Mouse (Mus musculus): ENCODE data around the gene Lin7b. TPM values are rescaled to one million over a fixed set of nuclear protein-coding genes. Genes with fewer than 3 reads are reported as not detected.

The Lin7b gene
- polyA plus RNA-seq, 1 experiment, result 2.7 TPM

GRCm38 (mm10) chr7:45337469-45337868 lies 32.9 kb downstream of the Lin7b start:
- no peak overlapping the region for H3K27ac ChIP-seq (ENCODE audit: insufficient read depth, low read depth, low read length)
- H3K4me1 ChIP-seq (ENCODE audit: control insufficient read depth, insufficient read depth, low read length), result 0 out of 2 replicates have a peak, but pooled peaks cover 3% of the 10 kb centered on the region
- 29% methylated on average over 4 of the region's 4 CpGs for WGBS
- H3K27me3 ChIP-seq (replicated peaks; ENCODE audit: control insufficient read depth, insufficient read depth, low read length), result no peaks in the 10 kb centered on the region
- no peaks in the 10 kb centered on the region for H3K36me3 ChIP-seq (ENCODE audit: control insufficient read depth, insufficient read depth, low read length)
- TF ChIP-seq CTCF (conservative IDR thresholded peaks at IDR 0.05; ENCODE audit: insufficient read depth, insufficient read length, low read depth, low read length) (no peak), POLR2A (IDR thresholded peaks at IDR 0.05; ENCODE audit: low read depth, low read length) (no peak)
- DNase-seq, result no peak
- H3K4me3 ChIP-seq (ENCODE audit: insufficient read depth, low read depth, low read length), result no peak overlapping the region

GRCm38 (mm10) chr7:45336319-45336718 lies 34.1 kb downstream of the Lin7b start:
- 0 out of 2 replicates have a peak, but pooled peaks cover 8% of the 10 kb centered on the region for H3K4me1 ChIP-seq (ENCODE audit: control insufficient read depth, insufficient read depth, low read length)
- no peak overlapping the region for H3K4me3 ChIP-seq (ENCODE audit: insufficient read depth, low read depth, low read length)
- DNase-seq, result no peak
- TF ChIP-seq POLR2A (IDR thresholded peaks at IDR 0.05; ENCODE audit: low read depth, low read length) (no peak), CTCF (conservative IDR thresholded peaks at IDR 0.05; ENCODE audit: insufficient read depth, insufficient read length, low read depth, low read length) (no peak)
- no peaks in the 10 kb centered on the region for H3K36me3 ChIP-seq (ENCODE audit: control insufficient read depth, insufficient read depth, low read length)
- H3K27ac ChIP-seq (ENCODE audit: insufficient read depth, low read depth, low read length), result no peak overlapping the region
- no peaks in the 10 kb centered on the region for H3K27me3 ChIP-seq (replicated peaks; ENCODE audit: control insufficient read depth, insufficient read depth, low read length)
- 90% methylated on average over 4 of the region's 4 CpGs for WGBS

- H3K27ac ChIP-seq (ENCODE audit: insufficient read depth, low read depth, low read length), result no peak within 1 kb of the TSS
- no peak within 1 kb of the TSS for H3K4me3 ChIP-seq (ENCODE audit: insufficient read depth, low read depth, low read length)
- H3K27me3 ChIP-seq (replicated peaks; ENCODE audit: control insufficient read depth, insufficient read depth, low read length), result no peaks in the 10 kb centered on the region
- TF ChIP-seq CTCF (conservative IDR thresholded peaks at IDR 0.05; ENCODE audit: insufficient read depth, insufficient read length, low read depth, low read length) (no peak), POLR2A (IDR thresholded peaks at IDR 0.05; ENCODE audit: low read depth, low read length) (no peak)
- no peak for DNase-seq
- WGBS, result 41% methylated on average over 5 of the region's 5 CpGs
- H3K4me1 ChIP-seq (ENCODE audit: control insufficient read depth, insufficient read depth, low read length), result 0 out of 2 replicates have a peak, but pooled peaks cover 8% of the 10 kb centered on the region
- H3K36me3 ChIP-seq (ENCODE audit: control insufficient read depth, insufficient read depth, low read length), result no peaks in the 10 kb centered on the region
These were observed 35.3 kb downstream of the Lin7b start, which contains the start of gene Hrc for GRCm38 (mm10) chr7:45335056-45335455. Gene Hrc, plus strand, starts transcription at chr7:45335290.

GRCm38 (mm10) chr7:45334605-45335004 lies 35.8 kb downstream of the Lin7b start:
- H3K27me3 ChIP-seq (replicated peaks; ENCODE audit: control insufficient read depth, insufficient read depth, low read length), result no peaks in the 10 kb centered on the region
- TF ChIP-seq POLR2A (IDR thresholded peaks at IDR 0.05; ENCODE audit: low read depth, low read length) (no peak), CTCF (conservative IDR thresholded peaks at IDR 0.05; ENCODE audit: insufficient read depth, insufficient read length, low read depth, low read length) (no peak)
- H3K4me1 ChIP-seq (ENCODE audit: control insufficient read depth, insufficient read depth, low read length), result 0 out of 2 replicates have a peak, but pooled peaks cover 5% of the 10 kb centered on the region
- H3K36me3 ChIP-seq (ENCODE audit: control insufficient read depth, insufficient read depth, low read length), result no peaks in the 10 kb centered on the region
- H3K27ac ChIP-seq (ENCODE audit: insufficient read depth, low read depth, low read length), result no peak overlapping the region
- no peak for DNase-seq
- 51% methylated on average over 3 of the region's 3 CpGs for WGBS
- no peak overlapping the region for H3K4me3 ChIP-seq (ENCODE audit: insufficient read depth, low read depth, low read length)

GRCm38 (mm10) chr7:45333431-45333982 lies 36.9 kb downstream of the Lin7b start, which contains the start of gene Trpm4:
Gene Trpm4, minus strand, starts transcription at chr7:45333780.
- H3K4me1 ChIP-seq (ENCODE audit: control insufficient read depth, insufficient read depth, low read length), result 0 out of 2 replicates have a peak, but pooled peaks cover 5% of the 10 kb centered on the region
- H3K36me3 ChIP-seq (ENCODE audit: control insufficient read depth, insufficient read depth, low read length), result no peaks in the 10 kb centered on the region
- H3K27me3 ChIP-seq (replicated peaks; ENCODE audit: control insufficient read depth, insufficient read depth, low read length), result no peaks in the 10 kb centered on the region
- DNase-seq, result peak; percentile 86
- H3K27ac ChIP-seq (ENCODE audit: insufficient read depth, low read depth, low read length), result peak within 1 kb of the TSS; percentile 74
- no peak for TF ChIP-seq CTCF (conservative IDR thresholded peaks at IDR 0.05; ENCODE audit: insufficient read depth, insufficient read length, low read depth, low read length)
- TF ChIP-seq POLR2A (IDR thresholded peaks at IDR 0.05; ENCODE audit: low read depth, low read length), result peak; percentile 21
- peak within 1 kb of the TSS; percentile 70 for H3K4me3 ChIP-seq (ENCODE audit: insufficient read depth, low read depth, low read length)
- under 1% methylated on average over 38 of the region's 38 CpGs for WGBS

- 0 out of 2 replicates have a peak, but pooled peaks cover 5% of the 10 kb centered on the region for H3K4me1 ChIP-seq (ENCODE audit: control insufficient read depth, insufficient read depth, low read length)
- no peaks in the 10 kb centered on the region for H3K36me3 ChIP-seq (ENCODE audit: control insufficient read depth, insufficient read depth, low read length)
- WGBS, result 4% methylated on average over 21 of the region's 22 CpGs
- no peaks in the 10 kb centered on the region for H3K27me3 ChIP-seq (replicated peaks; ENCODE audit: control insufficient read depth, insufficient read depth, low read length)
- TF ChIP-seq POLR2A (IDR thresholded peaks at IDR 0.05; ENCODE audit: low read depth, low read length) (no peak), CTCF (conservative IDR thresholded peaks at IDR 0.05; ENCODE audit: insufficient read depth, insufficient read length, low read depth, low read length) (no peak)
- H3K4me3 ChIP-seq (ENCODE audit: insufficient read depth, low read depth, low read length), result peak overlapping the region; percentile 70
- H3K27ac ChIP-seq (ENCODE audit: insufficient read depth, low read depth, low read length), result peak overlapping the region; percentile 74
- peak; percentile 66 for DNase-seq
These were observed 37.5 kb downstream of the Lin7b start for GRCm38 (mm10) chr7:45332685-45333425.

GRCm38 (mm10) chr7:45331502-45331901 lies 38.9 kb downstream of the Lin7b start:
- Histone ChIP-seq H3K4me1 (ENCODE audit: control insufficient read depth, insufficient read depth, low read length) (0 out of 2 replicates have a peak, but pooled peaks cover 5% of the 10 kb centered on the region), H3K4me3 (ENCODE audit: insufficient read depth, low read depth, low read length) (no peak overlapping the region), H3K27ac (ENCODE audit: insufficient read depth, low read depth, low read length) (no peak overlapping the region), H3K27me3 (replicated peaks; ENCODE audit: control insufficient read depth, insufficient read depth, low read length) (no peaks in the 10 kb centered on the region), H3K36me3 (ENCODE audit: control insufficient read depth, insufficient read depth, low read length) (no peaks in the 10 kb centered on the region)
- TF ChIP-seq POLR2A (IDR thresholded peaks at IDR 0.05; ENCODE audit: low read depth, low read length) (no peak), CTCF (conservative IDR thresholded peaks at IDR 0.05; ENCODE audit: insufficient read depth, insufficient read length, low read depth, low read length) (no peak)
- WGBS, result 91% methylated on average over 6 of the region's 6 CpGs
- no peak for DNase-seq
